Mouse (Mus musculus): ENCODE measurements around the gene Slc12a8. TPM values are rescaled to one million over a fixed set of nuclear protein-coding genes. Genes with fewer than 3 reads are reported as not detected.

The Slc12a8 gene
- total and polyA plus RNA-seq, 3 experiments: 12.2 to 17.4 (median 16.5) TPM

- Histone ChIP-seq H3K27me3 (replicated peaks) (no peaks in the 10 kb centered on the region), H3K36me3 (replicated peaks in 1 of 2; ENCODE audit: control insufficient read depth in 1 of 2, insufficient read depth in 1 of 2, low read length in 1 of 2) (no peaks in the 10 kb centered on the region), H3K9ac (ENCODE audit: insufficient read depth, low read depth) (no peak overlapping the region), H3K9me3 (replicated peaks; ENCODE audit: low read length) (peaks cover 8% of the 10 kb centered on the region), H3K4me3 (replicated peaks in 1 of 3; ENCODE audit: low read depth in 2 of 3, low read length in 2 of 3, poor library complexity in 1 of 3) (no peak overlapping the region), H3K4me1 (ENCODE audit: control insufficient read depth in 1 of 2, insufficient read depth in 2 of 2) (peaks cover 10 to 33% of the 10 kb centered on the region in 2 experiments), H3K27ac (ENCODE audit: insufficient read depth, low read depth) (no peak overlapping the region), H3K79me2 (replicated peaks; ENCODE audit: control insufficient read depth, extremely low read depth, insufficient read depth, poor library complexity, severe bottlenecking) (no peaks in the 10 kb centered on the region), H3K4me2 (ENCODE audit: insufficient read depth, low read depth, poor library complexity, severe bottlenecking) (no peak overlapping the region)
- dilution Hi-C loops (cut with MboI; ENCODE audit: extremely low pct_ligation_motif_present, extremely low pct_unique_long_range_greater_than_20kb, low sequenced_read_pairs): no loop called here
- no peak for DNase-seq (ENCODE audit: extremely low read depth)
- in situ Hi-C loops (cut with MboI; ENCODE audit: low pct_ligation_motif_present, low pct_unique_long_range_greater_than_20kb, low sequenced_read_pairs): loop anchor here (10.0 kb wide), 1 partner anchor 275 kb away; no protein-coding TSS in a partner anchor
- TF ChIP-seq SMC3 (IDR thresholded peaks at IDR 0.05; ENCODE audit: low read depth, low read length): no peak
- TF ChIP-seq RCOR1 (conservative IDR thresholded peaks at IDR 0.05; ENCODE audit: low read depth, low read length): no peak
- TF ChIP-seq ZMIZ1 (IDR thresholded peaks at IDR 0.05; ENCODE audit: low read depth, low read length): no peak
- TF ChIP-seq MYC (IDR thresholded peaks at IDR 0.05; ENCODE audit: low read depth, low read length): no peak
- no peak for TF ChIP-seq HCFC1 (IDR thresholded peaks at IDR 0.05; ENCODE audit: low read depth, low read length)
- no peak for TF ChIP-seq MEF2A (IDR thresholded peaks at IDR 0.05; ENCODE audit: borderline replicate concordance, low read depth, low read length)
- no peak for TF ChIP-seq EP300 (IDR thresholded peaks at IDR 0.05; ENCODE audit: low read length)
These were observed 12.7 kb downstream of the Slc12a8 start for GRCm38 (mm10) chr16:33529502-33530454.

- peak overlapping the region; percentile 17; the same call in 1 of the 2 replicates for H3K4me2 ChIP-seq (ENCODE audit: insufficient read depth, low read depth, poor library complexity, severe bottlenecking)
- no peaks in the 10 kb centered on the region for H3K27me3 ChIP-seq (replicated peaks)
- H3K27ac ChIP-seq (ENCODE audit: insufficient read depth, low read depth): no peak overlapping the region
- no peaks in the 10 kb centered on the region for H3K79me2 ChIP-seq (replicated peaks; ENCODE audit: control insufficient read depth, extremely low read depth, insufficient read depth, poor library complexity, severe bottlenecking)
- dilution Hi-C loops (cut with MboI; ENCODE audit: extremely low pct_ligation_motif_present, extremely low pct_unique_long_range_greater_than_20kb, low sequenced_read_pairs) (no loop called here), in situ Hi-C loops (cut with MboI; ENCODE audit: low pct_ligation_motif_present, low pct_unique_long_range_greater_than_20kb, low sequenced_read_pairs) (loop anchor here (10.0 kb wide), 1 partner anchor 274 kb away; no protein-coding TSS in a partner anchor)
- peaks cover 8% of the 10 kb centered on the region for H3K9me3 ChIP-seq (replicated peaks; ENCODE audit: low read length)
- no peak overlapping the region for H3K4me3 ChIP-seq (replicated peaks in 1 of 3; ENCODE audit: low read depth in 2 of 3, low read length in 2 of 3, poor library complexity in 1 of 3)
- 0 out of 2 replicates have a peak overlapping the region, but pooled peaks have one; percentile 28 for H3K9ac ChIP-seq (ENCODE audit: insufficient read depth, low read depth)
- DNase-seq (ENCODE audit: extremely low read depth): peak; percentile 74
- H3K36me3 ChIP-seq (replicated peaks in 1 of 2; ENCODE audit: control insufficient read depth in 1 of 2, insufficient read depth in 1 of 2, low read length in 1 of 2): no peaks in the 10 kb centered on the region
- peaks cover 10 to 38% of the 10 kb centered on the region in 2 experiments for H3K4me1 ChIP-seq (ENCODE audit: control insufficient read depth in 1 of 2, insufficient read depth in 2 of 2)
- TF ChIP-seq RAD21 (IDR thresholded peaks at IDR 0.05; ENCODE audit: low read depth, low read length) (no peak; the same call in none of the 2 replicates), ZNF384 (IDR thresholded peaks at IDR 0.05; ENCODE audit: low read depth, low read length) (no peak), IRF4 (IDR thresholded peaks at IDR 0.05; ENCODE audit: low read depth, low read length) (peak; percentile 43; the same call in 1 of the 2 replicates), MAFK (IDR thresholded peaks at IDR 0.05; ENCODE audit: insufficient replicate concordance, low read length) (no peak), E2F4 (IDR thresholded peaks at IDR 0.05; ENCODE audit: insufficient replicate concordance, low read depth, low read length) (no peak), PAX5 (IDR thresholded peaks at IDR 0.05; ENCODE audit: low read length) (no peak), JUN (IDR thresholded peaks at IDR 0.05; ENCODE audit: insufficient read depth, low read depth, low read length) (no peak), UBTF (IDR thresholded peaks at IDR 0.05; ENCODE audit: low read depth, low read length) (no peak), NRF1 (IDR thresholded peaks at IDR 0.05; ENCODE audit: low read depth, low read length) (no peak), GABPA (IDR thresholded peaks at IDR 0.05; ENCODE audit: insufficient replicate concordance, low read depth, low read length) (no peak), POLR2AphosphoS2 (IDR thresholded peaks at IDR 0.05; ENCODE audit: low read depth, low read length) (no peak), ZKSCAN1 (IDR thresholded peaks at IDR 0.05; ENCODE audit: borderline replicate concordance, low read depth, low read length) (no peak), MAX (IDR thresholded peaks at IDR 0.05; ENCODE audit: low read length) (no peak), TCF12 (IDR thresholded peaks at IDR 0.05; ENCODE audit: low read depth, low read length) (0 out of 2 replicates have a peak, but pooled peaks have one; percentile 56), BHLHE40 (IDR thresholded peaks at IDR 0.05; ENCODE audit: low read depth, low read length) (peak; percentile 53), USF1 (IDR thresholded peaks at IDR 0.05; ENCODE audit: low read depth, low read length) (peak; percentile 47; the same call in 1 of the 2 replicates), MYC (IDR thresholded peaks at IDR 0.05; ENCODE audit: low read depth, low read length) (no peak), SMC3 (IDR thresholded peaks at IDR 0.05; ENCODE audit: low read depth, low read length) (no peak), ELF1 (IDR thresholded peaks at IDR 0.05; ENCODE audit: low read depth, low read length) (peak; percentile 49), ZMIZ1 (IDR thresholded peaks at IDR 0.05; ENCODE audit: low read depth, low read length) (no peak), ETS1 (conservative IDR thresholded peaks at IDR 0.05; ENCODE audit: low read depth, low read length) (peak; percentile 49; the same call in 1 of the 2 replicates), KAT2A (IDR thresholded peaks at IDR 0.05; ENCODE audit: insufficient replicate concordance, low read length) (no peak), TBP (conservative IDR thresholded peaks at IDR 0.05; ENCODE audit: low read depth, low read length) (0 out of 2 replicates have a peak, but pooled peaks have one; percentile 58), RCOR1 (conservative IDR thresholded peaks at IDR 0.05; ENCODE audit: low read depth, low read length) (no peak), POLR2A (IDR thresholded peaks at IDR 0.05; ENCODE audit: low read depth, low read length) (peak; percentile 38; the same call in 1 of the 2 replicates), EP300 (IDR thresholded peaks at IDR 0.05; ENCODE audit: low read length) (no peak)
These were observed 14.1 kb downstream of the Slc12a8 start for GRCm38 (mm10) chr16:33531184-33531583.
